Mouse (Mus musculus): Measurements from ENCODE around the gene Eml1.
A peak's percentile ranks its signal among the peaks of the same experiment; 100 is the strongest.

The Eml1 gene

GRCm38 (mm10) chr12:108547251-108547875 is 176.6 kb downstream of the Eml1 start:
- no peak for DNase-seq (ENCODE audit: low spot score in 2 of 2)

GRCm38 (mm10) chr12:108551731-108552130 is 181.0 kb downstream of the Eml1 start:
- DNase-seq (ENCODE audit: low spot score in 2 of 2), result no peak

DNA sequence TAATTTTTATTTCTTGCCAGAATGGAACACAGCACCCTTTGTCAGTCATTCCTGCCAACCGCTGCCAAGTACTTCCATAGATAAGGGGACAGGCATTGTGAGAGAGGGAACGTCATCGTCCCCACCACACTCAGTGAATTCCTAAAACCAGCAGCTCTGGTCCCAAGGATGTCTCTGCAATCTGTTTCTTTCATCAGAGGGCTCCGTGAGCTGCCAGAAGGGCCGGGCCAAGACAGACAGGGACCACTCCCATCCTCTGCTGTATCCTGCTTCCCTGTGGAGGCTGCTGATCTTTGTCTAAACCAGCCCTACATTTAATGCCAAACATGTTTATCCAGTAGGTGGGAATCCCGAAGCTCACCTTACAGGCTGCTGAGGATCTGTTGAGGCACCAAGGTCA is 182.3 kb downstream of the Eml1 start:
- DNase-seq (ENCODE audit: low spot score in 2 of 2), result no peak

DNA sequence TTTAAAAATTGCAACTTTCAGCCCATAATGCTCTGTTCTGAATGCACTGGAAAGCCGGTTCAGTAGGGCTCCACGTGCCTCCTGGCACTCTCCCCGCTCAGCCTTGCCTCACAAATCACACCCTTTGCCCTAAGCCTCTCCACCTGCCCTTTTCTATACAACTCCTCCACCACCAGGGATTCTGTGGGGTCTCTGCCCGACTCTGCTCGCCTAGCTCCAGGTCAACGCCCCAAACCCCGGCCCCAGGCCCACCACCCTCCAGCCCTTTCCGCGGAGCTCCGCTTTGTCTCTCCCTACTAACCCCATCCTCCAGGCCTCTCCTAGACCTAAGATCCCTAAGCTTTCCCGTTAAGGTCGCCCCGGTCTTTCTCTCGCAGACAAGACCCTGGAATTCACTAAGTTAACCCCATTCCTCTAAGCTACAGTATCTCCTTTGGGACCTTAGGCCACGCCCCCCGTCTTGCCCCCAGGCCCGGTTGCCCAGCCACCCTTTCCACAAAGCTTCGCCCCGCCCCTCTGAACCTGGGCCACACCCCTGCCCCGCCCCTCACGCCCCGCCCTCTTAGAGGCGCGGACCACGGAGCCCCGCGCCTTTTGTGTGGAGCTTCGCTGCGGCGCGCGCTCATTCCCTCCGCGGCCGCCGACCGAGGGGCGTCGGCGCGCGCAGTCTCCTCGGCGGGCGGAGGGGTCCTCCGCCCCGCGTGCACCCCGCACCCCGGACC is 183.5 kb downstream of the Eml1 start, which contains the start of gene Evl:
Evl (plus strand) TSS at position 601 of the 722 bp plus-strand sequence.
- DNase-seq (ENCODE audit: low spot score in 2 of 2), result peak; percentile 63 to 74

GRCm38 (mm10) chr12:108554861-108555556 is 184.3 kb downstream of the Eml1 start:
- no peak for DNase-seq (ENCODE audit: low spot score in 2 of 2)

DNA sequence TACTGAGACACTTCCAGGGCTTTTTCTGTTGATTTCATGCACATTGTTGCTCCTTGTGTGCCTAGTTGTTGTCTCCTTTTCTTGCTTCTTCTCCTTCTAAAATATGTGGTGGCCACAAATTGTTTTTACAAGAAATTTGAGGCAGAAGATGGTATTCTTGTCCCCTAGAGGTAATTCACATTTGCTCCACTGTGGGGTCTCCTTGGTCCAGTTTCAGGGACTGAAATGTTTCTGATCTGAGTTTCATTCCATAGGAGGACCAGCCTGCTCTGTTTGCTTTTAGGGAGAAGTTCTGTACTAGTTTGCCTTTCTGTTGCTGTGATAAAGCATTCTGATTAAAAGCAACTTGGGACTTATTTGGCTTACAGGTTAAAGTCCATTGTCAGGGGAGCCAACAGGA is 187.4 kb downstream of the Eml1 start:
- DNase-seq (ENCODE audit: low spot score in 2 of 2), result no peak

DNA sequence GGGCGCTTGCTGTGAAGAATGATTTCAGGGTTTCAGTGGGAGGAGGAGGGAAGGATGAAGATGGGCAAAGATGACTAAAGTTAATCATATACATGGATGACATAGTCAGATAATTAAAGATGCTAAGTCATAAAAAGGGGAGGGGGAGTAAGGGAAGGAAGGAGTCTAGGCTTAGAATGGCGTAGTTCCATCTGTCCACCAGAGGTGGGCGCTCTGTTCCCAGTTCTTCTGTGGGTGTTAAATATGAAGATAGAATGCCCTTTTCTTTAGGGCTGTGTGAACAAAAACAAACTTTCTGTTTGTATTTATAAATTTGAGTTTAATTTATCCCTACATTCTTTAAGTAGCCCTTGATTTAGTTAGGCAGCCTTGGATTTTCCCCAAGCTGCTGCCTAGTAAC is 192.5 kb downstream of the Eml1 start:
- DNase-seq (ENCODE audit: low spot score in 2 of 2), result no peak

DNA sequence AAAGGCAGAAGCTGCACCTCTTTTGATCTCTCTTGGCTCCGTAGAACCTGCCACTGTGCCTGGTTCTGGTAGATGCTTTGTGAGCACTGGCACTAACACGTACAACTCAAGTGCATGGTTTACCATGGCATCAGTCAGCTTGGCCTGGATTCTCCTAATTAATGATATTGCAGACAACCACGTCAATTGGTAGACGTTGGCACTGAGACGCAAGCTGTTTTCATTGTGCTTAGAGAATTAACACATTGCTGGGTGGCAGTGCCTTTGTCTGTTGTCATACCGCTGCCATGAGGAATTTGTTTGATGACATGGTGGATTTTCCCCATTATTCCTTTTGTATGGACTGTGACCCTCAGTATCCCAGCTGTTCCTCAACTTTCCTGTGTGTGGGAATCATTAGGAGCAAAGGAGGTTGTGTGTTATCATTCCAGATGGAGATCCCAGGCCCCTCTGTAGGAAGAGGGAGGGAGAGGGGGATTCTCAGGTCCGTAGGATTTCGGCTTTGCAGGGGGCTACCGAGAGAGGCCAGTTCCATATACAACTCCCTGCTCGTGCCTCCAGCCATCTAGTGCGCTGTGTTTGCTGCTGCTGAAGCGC is 194.3 kb downstream of the Eml1 start:
- DNase-seq (ENCODE audit: low spot score in 2 of 2), result no peak

DNA sequence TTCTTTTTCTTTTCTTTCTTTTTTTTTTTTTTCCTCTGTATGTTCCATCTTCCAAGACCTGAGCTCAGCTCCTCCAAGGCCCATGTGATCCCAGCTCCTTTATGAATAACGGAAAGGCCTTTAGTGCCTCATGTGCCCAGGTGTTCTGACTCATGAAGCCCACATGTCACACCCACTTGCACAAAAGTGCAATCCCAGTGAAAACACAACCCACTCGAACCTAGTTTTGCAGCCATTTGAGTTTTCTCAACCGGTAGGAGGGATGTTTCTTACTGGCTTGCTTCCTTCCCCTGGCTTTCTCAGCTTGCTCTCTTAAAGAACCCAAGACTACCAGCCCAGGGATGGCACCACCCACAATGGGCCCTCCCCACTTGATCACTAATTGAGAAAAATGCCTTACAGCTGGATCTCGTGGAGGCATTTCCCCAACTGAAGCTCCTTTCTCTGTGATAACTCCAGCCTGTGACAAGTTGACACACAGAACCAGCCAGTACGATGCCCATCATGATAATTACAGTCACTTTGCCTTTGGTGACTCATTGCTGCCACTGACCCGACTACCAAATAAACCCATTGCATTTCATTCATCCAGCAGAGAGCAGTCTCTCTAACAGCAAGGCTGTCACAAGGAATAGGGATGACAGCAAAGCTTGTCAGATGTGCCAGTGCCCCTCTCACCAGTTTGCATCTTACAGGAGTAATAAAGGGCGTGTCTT is 208.6 kb downstream of the Eml1 start:
- peak; percentile 54 to 79 for DNase-seq (ENCODE audit: low spot score in 2 of 2)

DNA sequence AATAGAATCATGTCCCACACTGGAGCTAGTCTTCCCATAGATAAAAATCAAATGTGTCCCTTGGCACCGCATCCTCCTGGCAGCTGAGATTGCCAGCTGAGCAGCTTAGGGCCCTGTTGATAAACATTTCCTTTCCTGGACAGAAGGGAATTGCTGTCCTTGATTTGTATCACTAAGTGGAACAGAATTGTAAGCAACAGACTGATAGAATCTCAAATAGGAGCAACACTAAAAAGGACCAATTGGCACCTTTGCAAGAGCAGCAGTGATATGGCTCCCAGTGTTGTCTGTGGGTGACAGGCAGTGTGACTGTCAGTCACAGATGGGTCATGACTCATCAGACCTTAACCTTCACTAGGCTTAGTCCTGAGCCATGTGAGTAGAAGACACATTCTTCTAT is 213.0 kb downstream of the Eml1 start:
- no peak for DNase-seq (ENCODE audit: low spot score in 2 of 2)

Measured in right cerebral cortex, postnatal 36 days (tissue).